Mouse (Mus musculus) ES-Bruce4 (cell line): ENCODE data around the gene Brms1. TPM values are rescaled to one million over a fixed set of nuclear protein-coding genes. Genes with fewer than 3 reads are reported as not detected.

Experiments used
- H3K27ac ChIP-seq: 2 replicates; pipeline ENCODE4 v1.5.1; 2012; ENCODE audit warnings: low read length, inconsistent platforms; ENCODE audit not compliant: insufficient read depth
- H3K27me3 ChIP-seq: 2 replicates; pipeline ENCODE4 v1.6.1; 2012; ENCODE audit warnings: mild to moderate bottlenecking, low read length, inconsistent platforms; ENCODE audit not compliant: control insufficient read depth, poor library complexity, insufficient read depth, severe bottlenecking
- H3K36me3 ChIP-seq: 2 replicates; pipeline ENCODE4 v1.6.1; 2012; ENCODE audit warnings: inconsistent platforms, mild to moderate bottlenecking, low read length, moderate library complexity; ENCODE audit not compliant: control insufficient read depth, poor library complexity, insufficient read depth, severe bottlenecking
- H3K4me1 ChIP-seq: one replicate; pipeline ENCODE4 v1.8.1; 2011; ENCODE audit warnings: low read length; ENCODE audit not compliant: control insufficient read depth, insufficient read depth
- H3K4me3 ChIP-seq: 2 replicates; pipeline ENCODE4 v1.5.1; 2011; ENCODE audit warnings: low read depth, mild to moderate bottlenecking, low read length
- H3K9ac ChIP-seq: 2 replicates; pipeline ENCODE4 v1.6.1; 2012; ENCODE audit warnings: low read depth, mild to moderate bottlenecking, inconsistent platforms; ENCODE audit not compliant: poor library complexity, severe bottlenecking
- H3K9me3 ChIP-seq: replicated peaks from 2 replicates; pipeline ENCODE4 v1.6.1; 2012; ENCODE audit warnings: mild to moderate bottlenecking, low read length, inconsistent platforms; ENCODE audit not compliant: control insufficient read depth, poor library complexity, insufficient read depth, severe bottlenecking
- CTCF ChIP-seq: IDR thresholded peaks from one replicate; pipeline ENCODE4 v1.8.1; 2011; ENCODE audit warnings: low read depth, low read length
- EP300 ChIP-seq: IDR thresholded peaks from 2 replicates; pipeline ENCODE4 v1.6.1; 2011; ENCODE audit warnings: low read depth, low read length; ENCODE audit not compliant: insufficient read depth
- POLR2A ChIP-seq: IDR thresholded peaks from one replicate; pipeline ENCODE4 v1.8.1; 2011; ENCODE audit warnings: low read length; ENCODE audit not compliant: insufficient read depth
- polyA plus RNA-seq: library from polyadenylated mRNA; stranded (reverse); fragments of >200 nt; gene quantifications from 2 replicates; pipeline ENCODE4 v1.2.4, GENCODE M21; 2011; ENCODE audit warnings: low read depth; ENCODE audit not compliant: missing spikeins, insufficient read depth, insufficient read length

The Brms1 gene
- polyA plus RNA-seq, 1 experiment, result 24.0 TPM

- Histone ChIP-seq H3K4me1 (no peaks in the 10 kb centered on the region), H3K9ac (no peak overlapping the region), H3K36me3 (no peaks in the 10 kb centered on the region), H3K27me3 (no peaks in the 10 kb centered on the region), H3K27ac (no peak overlapping the region), H3K4me3 (no peak overlapping the region), H3K9me3 (no peaks in the 10 kb centered on the region)
- TF ChIP-seq POLR2A, result no peak
- TF ChIP-seq EP300, result no peak
- TF ChIP-seq CTCF, result no peak
Observed at GRCm38 (mm10) chr19:5094746-5095417, 53.7 kb downstream of the Brms1 start.

DNA sequence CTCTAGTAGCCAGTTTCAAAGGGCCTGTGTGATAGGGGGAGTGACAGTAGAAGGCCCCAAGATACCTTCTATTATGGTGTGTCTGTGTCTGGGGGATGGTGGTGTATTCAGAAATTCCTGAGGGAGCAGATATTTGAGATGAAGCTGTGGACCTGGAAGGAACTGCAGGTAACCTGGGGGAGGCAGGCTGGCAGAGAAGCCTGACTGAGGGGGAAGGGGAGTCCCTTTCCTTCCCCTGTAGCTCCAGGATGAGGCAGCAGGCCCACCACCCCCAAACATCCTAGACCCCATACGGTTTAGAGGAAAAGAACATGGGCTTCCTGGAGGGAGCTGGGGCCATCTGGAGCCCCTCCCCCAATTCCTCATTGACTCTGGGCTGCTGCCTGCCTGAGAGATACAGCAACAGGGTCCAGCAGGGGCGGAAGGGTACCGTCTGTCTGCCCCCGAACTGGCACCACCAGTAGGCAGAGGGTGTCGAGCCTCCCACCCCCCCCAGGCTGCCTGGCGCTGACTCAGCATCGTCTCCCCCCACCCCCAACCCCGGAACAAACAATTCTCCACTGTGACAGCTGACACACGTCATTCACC is 54.8 kb downstream of the Brms1 start:
- Histone ChIP-seq H3K9ac (no peak overlapping the region), H3K4me3 (no peak overlapping the region), H3K4me1 (no peaks in the 10 kb centered on the region), H3K27ac (no peak overlapping the region), H3K27me3 (no peaks in the 10 kb centered on the region), H3K36me3 (no peaks in the 10 kb centered on the region; the same call in 1 of the 2 replicates), H3K9me3 (no peaks in the 10 kb centered on the region)
- TF ChIP-seq EP300, result no peak
- no peak for TF ChIP-seq POLR2A
- no peak for TF ChIP-seq CTCF

GRCm38 (mm10) chr19:5097521-5098362 is 56.6 kb downstream of the Brms1 start:
- H3K4me1 ChIP-seq, result no peaks in the 10 kb centered on the region
- no peak overlapping the region for H3K27ac ChIP-seq
- H3K27me3 ChIP-seq, result no peaks in the 10 kb centered on the region
- peak overlapping the region; percentile 74 for H3K4me3 ChIP-seq
- no peaks in the 10 kb centered on the region; the same call in 1 of the 2 replicates for H3K36me3 ChIP-seq
- H3K9ac ChIP-seq, result peak overlapping the region; percentile 88
- TF ChIP-seq EP300, result no peak
- no peak for TF ChIP-seq CTCF
- no peak for TF ChIP-seq POLR2A
- H3K9me3 ChIP-seq, result no peaks in the 10 kb centered on the region

DNA sequence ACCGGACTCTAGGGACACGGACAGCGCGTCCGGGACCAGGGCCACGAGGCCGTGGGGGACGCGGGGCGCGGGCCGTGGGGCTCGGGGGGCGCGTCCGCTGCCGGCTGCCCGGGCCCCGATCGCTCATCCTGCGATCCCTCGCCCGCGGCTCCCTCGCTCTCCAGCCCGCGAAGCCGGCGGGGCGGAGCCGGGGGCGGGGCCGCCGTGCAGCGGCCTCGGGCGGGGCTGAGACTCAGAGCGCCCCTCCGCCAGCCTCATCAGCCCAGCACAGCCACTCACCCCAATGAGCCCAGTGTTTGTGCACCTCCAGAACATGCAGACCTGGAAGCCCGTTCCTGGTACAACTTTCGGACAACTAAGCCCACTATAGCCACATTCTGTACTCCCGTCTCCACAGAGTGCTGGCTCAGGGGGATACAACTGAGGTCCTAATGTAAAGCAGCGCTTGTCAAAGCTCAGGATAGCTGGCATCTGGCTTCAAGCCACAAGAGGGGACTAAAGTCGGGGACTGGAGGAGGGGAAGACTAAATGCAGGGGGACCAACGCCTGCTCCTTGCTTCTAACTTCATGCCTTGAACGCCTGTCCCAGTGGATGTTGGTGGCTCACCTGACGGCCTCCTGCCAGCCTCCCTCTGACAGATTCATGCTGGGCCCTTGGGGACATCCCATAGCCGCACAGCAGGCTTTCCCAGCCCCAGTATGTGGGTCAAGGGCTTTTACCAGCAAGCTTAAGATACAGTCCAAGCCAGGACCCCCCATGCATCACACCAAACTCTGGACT is 57.4 kb downstream of the Brms1 start, which contains the start of gene Cnih2:
Gene Cnih2, minus strand, starts transcription at position 159 of the 781 bp plus-strand sequence.
- H3K4me1 ChIP-seq, result no peaks in the 10 kb centered on the region
- no peaks in the 10 kb centered on the region for H3K9me3 ChIP-seq
- peak within 1 kb of the TSS; percentile 88 for H3K9ac ChIP-seq
- H3K27ac ChIP-seq, result no peak within 1 kb of the TSS
- TF ChIP-seq POLR2A (no peak), EP300 (no peak), CTCF (no peak)
- peak within 1 kb of the TSS; percentile 74 for H3K4me3 ChIP-seq
- peaks cover 3% of the 10 kb centered on the region for H3K36me3 ChIP-seq
- H3K27me3 ChIP-seq, result no peaks in the 10 kb centered on the region

Other genes with a start within 250 kb of the Brms1 start
- gene Rbm4, start 247.5 kb upstream of the Brms1 start, polyA plus RNA-seq, result 67.6 and 72.7 TPM in 2 replicates
- gene Gm21992, start 229.7 kb upstream of the Brms1 start, polyA plus RNA-seq, result 22.2 and 23.5 TPM in 2 replicates
- 79.2 and 85.2 TPM in 2 replicates for gene Rbm14, start 229.7 kb upstream of the Brms1 start, polyA plus RNA-seq
- 36.6 and 37.3 TPM in 2 replicates for gene Ccs, start 202.0 kb upstream of the Brms1 start, polyA plus RNA-seq
- gene Ccdc87, start 202.0 kb upstream of the Brms1 start, polyA plus RNA-seq, result 0.27 TPM in 1 of 2 replicates, not detected in the other
- 13.5 and 13.6 TPM in 2 replicates for gene Ctsf, start 186.2 kb upstream of the Brms1 start, polyA plus RNA-seq
- gene Actn3, start 163.4 kb upstream of the Brms1 start, polyA plus RNA-seq, result 4.5 and 4.8 TPM in 2 replicates
- 8.2 and 10.3 TPM in 2 replicates for gene Zdhhc24, start 162.7 kb upstream of the Brms1 start, polyA plus RNA-seq
- gene Bbs1, start 134.7 kb upstream of the Brms1 start, polyA plus RNA-seq, result 3.9 and 5.3 TPM in 2 replicates
- 129 and 139 TPM in 2 replicates for gene Dpp3, start 113.1 kb upstream of the Brms1 start, polyA plus RNA-seq
- 2.7 and 3.9 TPM in 2 replicates for gene Peli3, start 98.2 kb upstream of the Brms1 start, polyA plus RNA-seq
- 126 and 135 TPM in 2 replicates for gene Mrpl11, start 79.2 kb upstream of the Brms1 start, polyA plus RNA-seq
- gene Npas4, start 51.0 kb upstream of the Brms1 start, polyA plus RNA-seq, result 0.24 and 0.27 TPM in 2 replicates
- gene Slc29a2, start 17.5 kb upstream of the Brms1 start, polyA plus RNA-seq, result 16.8 and 18.5 TPM in 2 replicates
- 8.9 and 10.9 TPM in 2 replicates for gene B4gat1, start 2.5 kb upstream of the Brms1 start, polyA plus RNA-seq
- gene AC124502.3, start 2.5 kb upstream of the Brms1 start, polyA plus RNA-seq, result not detected in 2 replicates
- 19.2 and 22.7 TPM in 2 replicates for gene Rin1, start 9.1 kb downstream of the Brms1 start, polyA plus RNA-seq
- 3.1 and 3.7 TPM in 2 replicates for gene Cd248, start 26.7 kb downstream of the Brms1 start, polyA plus RNA-seq
- 6.2 and 8.3 TPM in 2 replicates for gene Tmem151a, start 44.2 kb downstream of the Brms1 start, polyA plus RNA-seq
- 40.6 and 47.3 TPM in 2 replicates for gene Yif1a, start 47.2 kb downstream of the Brms1 start, polyA plus RNA-seq
- gene Cnih2, start 57.2 kb downstream of the Brms1 start, polyA plus RNA-seq, result 3.3 and 3.7 TPM in 2 replicates
- gene Rab1b, start 65.7 kb downstream of the Brms1 start, polyA plus RNA-seq, result 70.5 and 75.3 TPM in 2 replicates
- 24.5 and 24.7 TPM in 2 replicates for gene Klc2, start 77.2 kb downstream of the Brms1 start, polyA plus RNA-seq
- 18.3 and 22.0 TPM in 2 replicates for gene Pacs1, start 231.8 kb downstream of the Brms1 start, polyA plus RNA-seq